Mouse (Mus musculus) heart, embryonic 12.5 days (tissue): ENCODE data around the gene Tmem189. TPM values are rescaled to one million over a fixed set of nuclear protein-coding genes. Genes with fewer than 3 reads are reported as not detected.

ENCODE experiments used
- ATAC-seq: fragments of 200-750 bp; cut with Nextera tagmentation; 2 replicates; pipeline ENCODE4 v1.8.0; 2017; ENCODE audit warnings: moderate TSS enrichment, moderate library complexity; ENCODE audit not compliant: insufficient number of reproducible peaks, low FRiP score
- H3K27ac ChIP-seq: fragments of 300-500 bp; sonication (generic); 2 replicates; pipeline ENCODE4 v1.5.1; 2016; ENCODE audit warnings: mild to moderate bottlenecking, moderate library complexity; ENCODE audit not compliant: poor library complexity, severe bottlenecking
- H3K27me3 ChIP-seq: fragments of 300-500 bp; sonication (generic); replicated peaks from 2 replicates; pipeline ENCODE4 v1.6.1; 2016; ENCODE audit warnings: mild to moderate bottlenecking, moderate library complexity
- H3K36me3 ChIP-seq: fragments of 300-500 bp; sonication (generic); 2 replicates; pipeline ENCODE4 v1.6.1; 2016; ENCODE audit warnings: mild to moderate bottlenecking, moderate library complexity
- H3K4me1 ChIP-seq: fragments of 300-500 bp; sonication (generic); replicated peaks from 2 replicates; pipeline ENCODE4 v1.6.1; 2016; ENCODE audit warnings: mild to moderate bottlenecking
- H3K4me2 ChIP-seq: fragments of 300-500 bp; sonication (generic); 2 replicates; pipeline ENCODE4 v1.6.1; 2016; ENCODE audit warnings: mild to moderate bottlenecking, moderate library complexity
- H3K4me3 ChIP-seq: fragments of 300-500 bp; sonication (generic); 2 replicates; pipeline ENCODE4 v1.5.1; 2016; ENCODE audit warnings: mild to moderate bottlenecking
- H3K9ac ChIP-seq: fragments of 300-500 bp; sonication (generic); 2 replicates; pipeline ENCODE4 v1.6.1; 2016; ENCODE audit warnings: mild to moderate bottlenecking, moderate library complexity
- H3K9me3 ChIP-seq: fragments of 300-500 bp; sonication (generic); replicated peaks from 2 replicates; pipeline ENCODE4 v1.6.1; 2016; ENCODE audit warnings: mild to moderate bottlenecking, moderate library complexity
- WGBS: fragments of 180-500 bp; shearing (Covaris S2); methylation state at CpG from one replicate; pipeline ENCODE4 v1.1.7; 2016; 5-methylcytosine and 5-hydroxymethylcytosine counted together
- microRNA-seq: library from miRNA; unstranded; fragments of <30 nt; microRNA quantifications from one replicate; pipeline ENCODE4, GENCODE M21; 2017
- polyA plus RNA-seq: library from polyadenylated mRNA; unstranded; fragments of >200 nt; fragmentation: Nextera tagmentation; extraction: Ambion mirVana; gene quantifications from 2 replicates; pipeline ENCODE4 v1.2.1, GENCODE M21; 2016

Gene Tmem189
- polyA plus RNA-seq, 1 experiment from 2014 or later: 46.6 TPM

- no peak overlapping the region for H3K4me2 ChIP-seq
- no peak overlapping the region for H3K9ac ChIP-seq
- no peaks in the 10 kb centered on the region for H3K36me3 ChIP-seq
- peaks cover 47% of the 10 kb centered on the region for H3K4me1 ChIP-seq
- no peak overlapping the region for H3K27ac ChIP-seq
- no peaks in the 10 kb centered on the region for H3K9me3 ChIP-seq
- 68% methylated on average over 6 of the region's 6 CpGs for WGBS
- peaks cover 5% of the 10 kb centered on the region; the same call in 1 of the 2 replicates for H3K27me3 ChIP-seq
- no peak overlapping the region for H3K4me3 ChIP-seq
- ATAC-seq: no peak
Measured at GRCm38 (mm10) chr2:167599917-167600316, 89.7 kb downstream of the Tmem189 start.

GRCm38 (mm10) chr2:167599195-167599594, 90.4 kb downstream of the Tmem189 start:
- peaks cover 5% of the 10 kb centered on the region; the same call in 1 of the 2 replicates for H3K27me3 ChIP-seq
- H3K4me1 ChIP-seq: peaks cover 50% of the 10 kb centered on the region
- no peaks in the 10 kb centered on the region for H3K9me3 ChIP-seq
- WGBS: 86% methylated on average over 5 of the region's 5 CpGs
- H3K9ac ChIP-seq: no peak overlapping the region
- H3K4me2 ChIP-seq: no peak overlapping the region
- no peaks in the 10 kb centered on the region for H3K36me3 ChIP-seq
- no peak for ATAC-seq
- H3K27ac ChIP-seq: no peak overlapping the region
- no peak overlapping the region for H3K4me3 ChIP-seq

- whole genome bisulfite sequencing: 20% methylated on average over 39 of the region's 40 CpGs
- H3K4me1 ChIP-seq: peaks cover 53% of the 10 kb centered on the region
- peak overlapping the region; percentile 62 for H3K4me2 ChIP-seq
- H3K9ac ChIP-seq: peak overlapping the region; percentile 67
- H3K27ac ChIP-seq: peak overlapping the region; percentile 34
- H3K9me3 ChIP-seq: no peaks in the 10 kb centered on the region
- H3K4me3 ChIP-seq: peak overlapping the region; percentile 18
- H3K36me3 ChIP-seq: no peaks in the 10 kb centered on the region
- H3K27me3 ChIP-seq: no peaks in the 10 kb centered on the region
- peak; percentile 62 for ATAC-seq
Measured at GRCm38 (mm10) chr2:167597492-167598186, 92.0 kb downstream of the Tmem189 start.

GRCm38 (mm10) chr2:167596726-167597491, 92.7 kb downstream of the Tmem189 start:
- peak; percentile 3; the same call in 1 of the 2 replicates for ATAC-seq
- Histone ChIP-seq H3K9me3 (no peaks in the 10 kb centered on the region), H3K36me3 (no peaks in the 10 kb centered on the region), H3K27ac (peak overlapping the region; percentile 34), H3K4me1 (peaks cover 53% of the 10 kb centered on the region), H3K4me3 (peak overlapping the region; percentile 18), H3K27me3 (no peaks in the 10 kb centered on the region), H3K9ac (peak overlapping the region; percentile 67), H3K4me2 (peak overlapping the region; percentile 62)
- WGBS: 24% methylated on average over 27 of the region's 27 CpGs

- Histone ChIP-seq H3K4me3 (no peak overlapping the region), H3K36me3 (no peaks in the 10 kb centered on the region), H3K27ac (peak overlapping the region; percentile 34), H3K4me2 (no peak overlapping the region), H3K27me3 (no peaks in the 10 kb centered on the region), H3K4me1 (peaks cover 53% of the 10 kb centered on the region), H3K9me3 (no peaks in the 10 kb centered on the region), H3K9ac (no peak overlapping the region)
- 33% methylated on average over 4 of the region's 4 CpGs for WGBS
- no peak for ATAC-seq
Measured at GRCm38 (mm10) chr2:167596262-167596661, 93.4 kb downstream of the Tmem189 start.

GRCm38 (mm10) chr2:167595761-167596171, 93.9 kb downstream of the Tmem189 start:
- no peak overlapping the region for H3K9ac ChIP-seq
- 0 out of 2 replicates have a peak, but pooled peaks have one; percentile 13 for ATAC-seq
- peaks cover 50% of the 10 kb centered on the region for H3K4me1 ChIP-seq
- no peaks in the 10 kb centered on the region for H3K27me3 ChIP-seq
- WGBS: 28% methylated on average over 14 of the region's 14 CpGs
- no peaks in the 10 kb centered on the region for H3K9me3 ChIP-seq
- H3K4me2 ChIP-seq: no peak overlapping the region
- no peaks in the 10 kb centered on the region for H3K36me3 ChIP-seq
- no peak overlapping the region for H3K4me3 ChIP-seq
- H3K27ac ChIP-seq: peak overlapping the region; percentile 34

- peak overlapping the region; percentile 77 for H3K27ac ChIP-seq
- peaks cover 45% of the 10 kb centered on the region for H3K4me1 ChIP-seq
- no peak overlapping the region for H3K4me3 ChIP-seq
- no peaks in the 10 kb centered on the region for H3K9me3 ChIP-seq
- no peak overlapping the region for H3K4me2 ChIP-seq
- H3K27me3 ChIP-seq: no peaks in the 10 kb centered on the region
- WGBS: 31% methylated on average over 10 of the region's 10 CpGs
- ATAC-seq: peak; percentile 40; the same call in 1 of the 2 replicates
- no peaks in the 10 kb centered on the region for H3K36me3 ChIP-seq
- no peak overlapping the region for H3K9ac ChIP-seq
Measured at GRCm38 (mm10) chr2:167594444-167594934, 95.1 kb downstream of the Tmem189 start.

- Histone ChIP-seq H3K4me1 (peaks cover 53% of the 10 kb centered on the region), H3K27ac (peak overlapping the region; percentile 77), H3K27me3 (no peaks in the 10 kb centered on the region), H3K9ac (no peak overlapping the region), H3K36me3 (no peaks in the 10 kb centered on the region), H3K4me3 (no peak overlapping the region), H3K9me3 (no peaks in the 10 kb centered on the region), H3K4me2 (no peak overlapping the region)
- WGBS: 68% methylated on average over 4 of the region's 4 CpGs
- no peak for ATAC-seq
Measured at GRCm38 (mm10) chr2:167593551-167594250, 95.9 kb downstream of the Tmem189 start.

Small RNA genes lying within 50 kb of the gene (microRNA-seq; reads per million reads assigned to microRNA genes)
- not detected for gene Gm22355

Other genes starting within 250 kb of the Tmem189 start
- gene Rnf114, start 197.2 kb downstream of the Tmem189 start, polyA plus RNA-seq: 61.4 and 62.9 TPM in 2 replicates
- gene Spata2, start 196.9 kb downstream of the Tmem189 start, polyA plus RNA-seq: 14.6 and 15.4 TPM in 2 replicates
- 18.8 and 21.4 TPM in 2 replicates for gene Snai1, start 151.6 kb downstream of the Tmem189 start, polyA plus RNA-seq
- 216 and 235 TPM in 2 replicates for gene Ube2v1, start 57.7 kb downstream of the Tmem189 start, polyA plus RNA-seq
- gene Gm20431, start 28.3 kb downstream of the Tmem189 start, polyA plus RNA-seq: 10.4 and 11.5 TPM in 2 replicates
- 14.2 and 16.8 TPM in 2 replicates for gene Cebpb, start 907 bp downstream of the Tmem189 start, polyA plus RNA-seq
- 59.5 and 63.3 TPM in 2 replicates for gene Ptpn1, start 242.2 kb upstream of the Tmem189 start, polyA plus RNA-seq